Mouse (Mus musculus) intestine, embryonic 16.5 days (tissue): Measurements from ENCODE around the gene Tgfbr2. TPM values are rescaled to one million over a fixed set of nuclear protein-coding genes. Genes with fewer than 3 reads are reported as not detected.
A peak's percentile ranks its signal among the peaks of the same experiment; 100 is the strongest.

Experiments
- ATAC-seq: fragments of 200-750 bp; cut with Nextera tagmentation; 2 replicates; pipeline ENCODE4 v1.8.0; 2017; ENCODE audit warnings: moderate TSS enrichment, moderate library complexity
- H3K27ac ChIP-seq: fragments of 300-500 bp; sonication (generic); 2 replicates; pipeline ENCODE4 v1.5.1; 2014; ENCODE audit warnings: mild to moderate bottlenecking, low read length
- H3K27me3 ChIP-seq: fragments of 300-500 bp; sonication (generic); replicated peaks from 2 replicates; pipeline ENCODE4 v1.6.1; 2014; ENCODE audit warnings: low read length, control low read depth, mixed read lengths; ENCODE audit not compliant: control insufficient read depth, insufficient read depth
- H3K36me3 ChIP-seq: fragments of 300-500 bp; sonication (generic); 2 replicates; pipeline ENCODE4 v1.6.1; 2014; ENCODE audit warnings: low read length, control low read depth; ENCODE audit not compliant: control insufficient read depth, insufficient read depth
- H3K4me1 ChIP-seq: fragments of 300-500 bp; sonication (generic); 2 replicates; pipeline ENCODE4 v1.6.1; 2014; ENCODE audit warnings: low read length, control low read depth, mixed read lengths; ENCODE audit not compliant: control insufficient read depth, insufficient read depth
- H3K4me2 ChIP-seq: fragments of 300-500 bp; sonication (generic); 2 replicates; pipeline ENCODE4 v1.6.1; 2014; ENCODE audit warnings: low read depth, low read length, control low read depth
- H3K4me3 ChIP-seq: fragments of 300-500 bp; sonication (generic); 2 replicates; pipeline ENCODE4 v1.5.1; 2014; ENCODE audit warnings: mild to moderate bottlenecking, low read length
- H3K9ac ChIP-seq: fragments of 300-500 bp; sonication (generic); 2 replicates; pipeline ENCODE4 v1.6.1; 2014; ENCODE audit warnings: low read depth, low read length
- H3K9me3 ChIP-seq: fragments of 300-500 bp; sonication (generic); 2 replicates; pipeline ENCODE4 v1.6.1; 2016; ENCODE audit warnings: low read length, control low read depth; ENCODE audit not compliant: control insufficient read depth
- WGBS: fragments of 180-500 bp; shearing (Covaris S2); extraction: QIAGEN DNeasy Blood & Tissue Kit; methylation state at CpG from one replicate; pipeline ENCODE4 v1.1.7; 2014; 5-methylcytosine and 5-hydroxymethylcytosine counted together
- polyA plus RNA-seq: library from polyadenylated mRNA; unstranded; fragments of >200 nt; fragmentation: Nextera tagmentation; extraction: Ambion mirVana; gene quantifications from 2 replicates; pipeline ENCODE4 v1.2.1, GENCODE M21; 2015

Gene Tgfbr2
- polyA plus RNA-seq, 1 experiment from 2014 or later, result 23.6 TPM

DNA sequence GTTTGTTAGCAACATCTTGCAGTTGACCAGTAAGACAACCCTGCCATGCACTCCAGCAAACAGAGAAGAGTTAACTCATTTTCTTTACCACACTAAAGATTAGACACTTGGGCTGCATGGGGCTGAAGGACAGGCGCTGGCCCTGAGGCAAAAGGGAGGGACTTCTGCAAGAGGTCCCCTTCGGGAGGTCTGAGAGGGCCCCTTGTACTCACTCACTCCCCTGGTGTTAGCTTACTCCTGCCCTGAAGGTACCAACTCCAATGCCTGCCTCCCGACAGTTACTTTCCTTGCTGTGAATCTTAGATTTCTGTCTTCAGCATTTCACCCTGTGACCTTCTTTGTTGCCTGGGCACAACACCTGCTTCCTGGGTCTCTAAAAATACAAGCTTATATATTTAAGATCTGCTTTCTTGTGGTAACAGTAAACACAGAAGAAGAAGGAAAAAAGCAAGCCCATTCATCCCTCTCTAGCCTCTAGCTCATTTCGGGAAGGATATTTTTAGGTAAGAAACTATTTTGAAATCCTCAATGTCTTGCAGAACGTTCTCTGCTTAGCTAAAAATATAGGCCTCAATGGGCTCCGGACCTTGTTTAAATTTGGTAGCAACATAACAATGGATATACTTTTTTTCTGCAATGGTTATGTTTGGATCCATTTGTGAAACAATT lies 41.7 kb downstream of the Tgfbr2 start:
- WGBS, result 74% methylated on average over 6 of the region's 6 CpGs

GRCm38 (mm10) chr9:116128886-116129285 lies 46.3 kb downstream of the Tgfbr2 start:
- Histone ChIP-seq H3K27ac (no peak overlapping the region), H3K9ac (no peak overlapping the region), H3K4me2 (no peak overlapping the region), H3K4me1 (no peaks in the 10 kb centered on the region), H3K36me3 (peaks cover 14% of the 10 kb centered on the region), H3K27me3 (no peaks in the 10 kb centered on the region), H3K4me3 (no peak overlapping the region), H3K9me3 (no peaks in the 10 kb centered on the region)
- no peak for ATAC-seq
- WGBS, result 59% methylated on average over 3 of the region's 3 CpGs

More for the DNA sequence above, 41.7 kb downstream of the Tgfbr2 start:
- Histone ChIP-seq H3K4me2 (no peak overlapping the region), H3K4me3 (no peak overlapping the region), H3K27me3 (no peaks in the 10 kb centered on the region), H3K27ac (no peak overlapping the region), H3K36me3 (peaks cover 7% of the 10 kb centered on the region), H3K9me3 (no peaks in the 10 kb centered on the region), H3K9ac (no peak overlapping the region), H3K4me1 (0 out of 2 replicates have a peak, but pooled peaks cover under 1% of the 10 kb centered on the region)
- no peak for ATAC-seq

GRCm38 (mm10) chr9:116128311-116128710 lies 46.8 kb downstream of the Tgfbr2 start:
- Histone ChIP-seq H3K9ac (no peak overlapping the region), H3K27me3 (no peaks in the 10 kb centered on the region), H3K4me3 (no peak overlapping the region), H3K9me3 (no peaks in the 10 kb centered on the region), H3K36me3 (peaks cover 14% of the 10 kb centered on the region), H3K4me1 (peaks cover 2% of the 10 kb centered on the region; the same call in 1 of the 2 replicates), H3K27ac (no peak overlapping the region), H3K4me2 (no peak overlapping the region)
- WGBS, result 63% methylated on average over 2 of the region's 2 CpGs
- ATAC-seq, result no peak

DNA sequence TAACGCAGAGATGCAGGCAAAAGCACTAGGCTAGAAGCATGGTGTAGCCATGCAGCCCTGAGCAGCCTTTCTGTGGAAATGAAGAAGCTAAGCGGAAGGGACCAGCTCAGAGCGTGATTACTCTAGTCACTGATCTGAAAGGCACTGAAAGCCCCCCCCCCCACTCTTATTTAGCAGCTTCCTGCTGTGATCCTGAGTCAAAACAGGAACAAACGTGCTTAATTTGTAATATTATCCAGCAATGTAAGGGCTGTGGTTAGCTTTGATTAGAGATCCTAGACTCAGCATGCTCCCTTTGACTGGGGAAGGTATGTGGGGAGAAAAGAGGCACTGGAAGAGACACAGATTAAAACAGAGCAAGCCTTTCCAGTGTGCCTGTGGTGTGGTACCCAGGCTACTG lies 48.7 kb downstream of the Tgfbr2 start:
- no peak for ATAC-seq
- H3K4me3 ChIP-seq, result no peak overlapping the region
- peaks cover 7% of the 10 kb centered on the region for H3K4me1 ChIP-seq
- H3K27ac ChIP-seq, result no peak overlapping the region
- no peak overlapping the region for H3K9ac ChIP-seq
- H3K36me3 ChIP-seq, result peaks cover 14% of the 10 kb centered on the region
- H3K27me3 ChIP-seq, result no peaks in the 10 kb centered on the region
- no peaks in the 10 kb centered on the region for H3K9me3 ChIP-seq
- no peak overlapping the region for H3K4me2 ChIP-seq
- 81% methylated on average over 4 of the region's 4 CpGs for WGBS

GRCm38 (mm10) chr9:116122969-116123589 lies 52.1 kb downstream of the Tgfbr2 start:
- ATAC-seq, result peak; percentile 79
- H3K27ac ChIP-seq, result peak overlapping the region; percentile 84
- no peak overlapping the region for H3K4me3 ChIP-seq
- WGBS, result 46% methylated on average over 9 of the region's 9 CpGs
- peaks cover 7% of the 10 kb centered on the region for H3K4me1 ChIP-seq
- no peaks in the 10 kb centered on the region for H3K27me3 ChIP-seq
- H3K4me2 ChIP-seq, result no peak overlapping the region
- H3K9me3 ChIP-seq, result no peaks in the 10 kb centered on the region
- H3K36me3 ChIP-seq, result peaks cover 7% of the 10 kb centered on the region
- no peak overlapping the region for H3K9ac ChIP-seq

DNA sequence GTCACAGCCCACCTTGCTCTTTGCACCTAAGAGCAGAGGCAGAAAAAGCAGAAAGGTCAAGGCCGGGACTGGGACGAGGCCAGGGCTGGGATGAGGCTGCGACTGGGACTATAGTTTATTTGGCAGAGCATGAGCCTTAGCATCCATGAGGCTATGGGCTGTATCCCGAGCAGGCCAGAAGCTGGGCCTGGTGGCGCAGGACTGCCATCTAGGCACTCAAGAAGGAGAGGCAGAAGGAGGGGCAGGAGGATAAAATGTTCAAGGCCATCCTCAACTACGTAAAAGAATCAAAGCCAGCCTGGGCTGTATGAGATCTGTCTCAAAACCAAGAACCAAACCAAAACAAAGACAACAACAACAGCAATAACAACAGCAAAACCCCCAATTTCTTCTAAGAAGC lies 52.6 kb downstream of the Tgfbr2 start:
- peaks cover 7% of the 10 kb centered on the region for H3K4me1 ChIP-seq
- peak; percentile 45; the same call in 1 of the 2 replicates for ATAC-seq
- H3K9me3 ChIP-seq, result no peaks in the 10 kb centered on the region
- H3K4me2 ChIP-seq, result no peak overlapping the region
- no peaks in the 10 kb centered on the region for H3K27me3 ChIP-seq
- WGBS, result 44% methylated on average over 6 of the region's 6 CpGs
- peak overlapping the region; percentile 29; the same call in 1 of the 2 replicates for H3K9ac ChIP-seq
- no peak overlapping the region for H3K4me3 ChIP-seq
- peak overlapping the region; percentile 84 for H3K27ac ChIP-seq
- H3K36me3 ChIP-seq, result peaks cover 7% of the 10 kb centered on the region

- peaks cover 15% of the 10 kb centered on the region for H3K36me3 ChIP-seq
- ATAC-seq, result peak; percentile 25; the same call in 1 of the 2 replicates
- no peak overlapping the region for H3K4me2 ChIP-seq
- no peaks in the 10 kb centered on the region for H3K27me3 ChIP-seq
- no peak overlapping the region for H3K4me3 ChIP-seq
- peak overlapping the region; percentile 52 for H3K27ac ChIP-seq
- H3K9ac ChIP-seq, result no peak overlapping the region
- WGBS, result 58% methylated on average over 7 of the region's 7 CpGs
- no peaks in the 10 kb centered on the region for H3K9me3 ChIP-seq
- H3K4me1 ChIP-seq, result peaks cover 7% of the 10 kb centered on the region
These were observed 53.7 kb downstream of the Tgfbr2 start for GRCm38 (mm10) chr9:116121472-116121871.

- Histone ChIP-seq H3K4me1 (peaks cover 7% of the 10 kb centered on the region), H3K9ac (no peak overlapping the region), H3K27me3 (no peaks in the 10 kb centered on the region), H3K4me2 (no peak overlapping the region), H3K4me3 (no peak overlapping the region), H3K9me3 (no peaks in the 10 kb centered on the region), H3K27ac (no peak overlapping the region), H3K36me3 (peaks cover 11% of the 10 kb centered on the region)
- no peak for ATAC-seq
- 82% methylated on average over 7 of the region's 7 CpGs for WGBS
These were observed 55.2 kb downstream of the Tgfbr2 start for GRCm38 (mm10) chr9:116119990-116120389.

DNA sequence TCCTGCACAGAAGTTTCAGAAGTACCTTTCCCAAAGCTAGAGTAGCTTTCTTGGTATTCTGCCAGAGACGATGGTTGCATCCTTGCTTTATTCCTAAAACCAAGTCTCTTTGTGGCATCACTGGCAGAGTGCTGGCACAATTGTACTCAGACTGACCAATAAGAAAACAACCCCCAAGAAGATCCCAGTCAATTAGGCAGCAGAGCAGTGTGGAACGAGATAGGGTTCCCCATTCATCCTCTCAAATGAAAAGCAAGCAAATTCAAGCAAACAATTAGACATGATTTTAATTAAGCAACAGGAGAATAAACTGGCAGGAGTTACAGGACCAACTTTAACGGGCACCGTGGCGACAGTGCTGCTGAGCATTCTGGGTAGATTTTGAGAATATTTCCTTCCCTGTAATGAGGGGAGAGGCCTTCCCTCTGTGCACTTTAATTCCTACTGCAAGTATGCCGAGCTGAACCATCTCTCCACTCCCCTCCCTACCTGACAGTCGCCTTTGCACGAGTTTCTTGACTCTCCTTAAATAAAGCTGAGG lies 56.8 kb downstream of the Tgfbr2 start:
- peaks cover 7% of the 10 kb centered on the region; the same call in 1 of the 2 replicates for H3K36me3 ChIP-seq
- no peak overlapping the region for H3K9ac ChIP-seq
- H3K27ac ChIP-seq, result no peak overlapping the region
- H3K4me3 ChIP-seq, result no peak overlapping the region
- ATAC-seq, result no peak
- no peak overlapping the region for H3K4me2 ChIP-seq
- WGBS, result 76% methylated on average over 8 of the region's 8 CpGs
- H3K9me3 ChIP-seq, result no peaks in the 10 kb centered on the region
- H3K27me3 ChIP-seq, result no peaks in the 10 kb centered on the region
- H3K4me1 ChIP-seq, result peaks cover 5% of the 10 kb centered on the region
